Mouse (Mus musculus) hindbrain, postnatal 0 days (tissue): Measurements from ENCODE around the gene Haus5. TPM values are rescaled to one million over a fixed set of nuclear protein-coding genes. Genes with fewer than 3 reads are reported as not detected.

ENCODE experiments used
- ATAC-seq: fragments of 200-750 bp; cut with Nextera tagmentation; 2 replicates; pipeline ENCODE4 v1.8.0; 2017; ENCODE audit warnings: mild to moderate bottlenecking, moderate TSS enrichment, moderate library complexity
- DNase-seq: peaks from one replicate; pipeline ENCODE4 v3.0.0-alpha.2; 2015; ENCODE audit warnings: low spot score
- H3K27ac ChIP-seq: fragments of 300-500 bp; sonication (generic); 2 replicates; pipeline ENCODE4 v1.5.1; 2014; ENCODE audit warnings: mild to moderate bottlenecking
- H3K27me3 ChIP-seq: fragments of 300-500 bp; sonication (generic); 2 replicates; pipeline ENCODE4 v1.6.1; 2014; ENCODE audit warnings: low read length, mixed read lengths; ENCODE audit not compliant: insufficient read depth
- H3K36me3 ChIP-seq: fragments of 300-500 bp; sonication (generic); 2 replicates; pipeline ENCODE4 v1.6.1; 2014; ENCODE audit warnings: low read length, mixed read lengths; ENCODE audit not compliant: insufficient read depth
- H3K4me1 ChIP-seq: fragments of 300-500 bp; sonication (generic); 2 replicates; pipeline ENCODE4 v1.6.1; 2014; ENCODE audit warnings: antibody characterized with exemption, low read length, mixed read lengths; ENCODE audit not compliant: insufficient read depth
- H3K4me2 ChIP-seq: fragments of 300-500 bp; sonication (generic); 2 replicates; pipeline ENCODE4 v1.6.1; 2014; ENCODE audit warnings: low read depth, mild to moderate bottlenecking, low read length, moderate library complexity, mixed read lengths
- H3K4me3 ChIP-seq: fragments of 300-500 bp; sonication (generic); 2 replicates; pipeline ENCODE4 v1.5.1; 2014; ENCODE audit warnings: low read length
- H3K9ac ChIP-seq: fragments of 300-500 bp; sonication (generic); replicated peaks from 2 replicates; pipeline ENCODE4 v1.6.1; 2014; ENCODE audit warnings: mild to moderate bottlenecking, low read length, moderate library complexity, mixed read lengths
- H3K9me3 ChIP-seq: fragments of 300-500 bp; sonication (generic); 2 replicates; pipeline ENCODE4 v1.6.1; 2016; ENCODE audit warnings: low read length, mixed read lengths
- CTCF ChIP-seq: IDR thresholded peaks from 2 replicates; pipeline ENCODE4 v1.5.1; 2016; ENCODE audit warnings: antibody characterized with exemption, control low read depth, low read depth
- WGBS: fragments of 180-500 bp; shearing (Covaris S2); extraction: QIAGEN DNeasy Blood & Tissue Kit; methylation state at CpG from one replicate; pipeline ENCODE4 v1.1.7; 2014; 5-methylcytosine and 5-hydroxymethylcytosine counted together
- polyA plus RNA-seq: library from polyadenylated mRNA; unstranded; fragments of >200 nt; fragmentation: Nextera tagmentation; extraction: Ambion mirVana; gene quantifications from 2 replicates; pipeline ENCODE4 v1.2.1, GENCODE M21; 2015
- total RNA-seq: library from RNA; depleted of rRNA; stranded (reverse); fragments of >200 nt; gene quantifications from 2 replicates; pipeline ENCODE4 v1.2.3, GENCODE M21; 2014

The Haus5 gene
- total and polyA plus RNA-seq, 2 experiments from 2014 or later, result 19.9 to 22.2 TPM

- H3K4me3 ChIP-seq, result peak within 1 kb of the TSS; percentile 98
- H3K9ac ChIP-seq, result peak within 1 kb of the TSS; percentile 95
- DNase-seq (peak; percentile 99), ATAC-seq (peak; percentile 100)
- peaks cover 37% of the 10 kb centered on the region for H3K36me3 ChIP-seq
- TF ChIP-seq CTCF, result no peak
- no peaks in the 10 kb centered on the region for H3K27me3 ChIP-seq
- 1% methylated on average over 59 of the region's 59 CpGs for WGBS
- no peaks in the 10 kb centered on the region for H3K4me1 ChIP-seq
- H3K4me2 ChIP-seq, result peak within 1 kb of the TSS; percentile 92
- H3K9me3 ChIP-seq, result no peaks in the 10 kb centered on the region
- H3K27ac ChIP-seq, result peak within 1 kb of the TSS; percentile 86
These were observed 14.9 kb downstream of the Haus5 start, which contains the start of gene Rbm42 for GRCm38 (mm10) chr7:30649591-30650540. TSS of gene Rbm42 (minus strand) at chr7:30650317.

GRCm38 (mm10) chr7:30639083-30639482 lies 25.7 kb downstream of the Haus5 start:
- TF ChIP-seq CTCF, result no peak
- ATAC-seq, result no peak
- Histone ChIP-seq H3K9me3 (no peaks in the 10 kb centered on the region), H3K4me3 (no peak overlapping the region), H3K36me3 (peaks cover 30% of the 10 kb centered on the region), H3K4me1 (no peaks in the 10 kb centered on the region), H3K27ac (no peak overlapping the region), H3K27me3 (peaks cover 25% of the 10 kb centered on the region), H3K9ac (no peak overlapping the region), H3K4me2 (no peak overlapping the region)
- 38% methylated on average over 4 of the region's 4 CpGs for WGBS
- DNase-seq, result no peak

GRCm38 (mm10) chr7:30636395-30636794 lies 28.4 kb downstream of the Haus5 start:
- WGBS, result 34% methylated on average over 11 of the region's 11 CpGs

GRCm38 (mm10) chr7:30635752-30636151 lies 29.0 kb downstream of the Haus5 start, which contains the start of gene Etv2:
TSS of gene Etv2 (minus strand) at chr7:30635852.
- 8% methylated on average over 5 of the region's 5 CpGs for WGBS
- H3K36me3 ChIP-seq, result peaks cover under 1% of the 10 kb centered on the region; the same call in 1 of the 2 replicates

More at GRCm38 (mm10) chr7:30636395-30636794, 28.4 kb downstream of the Haus5 start:
- DNase-seq, result no peak
- Histone ChIP-seq H3K9me3 (no peaks in the 10 kb centered on the region), H3K27ac (no peak overlapping the region), H3K4me3 (no peak overlapping the region), H3K27me3 (peaks cover 47% of the 10 kb centered on the region), H3K4me1 (no peaks in the 10 kb centered on the region), H3K4me2 (no peak overlapping the region), H3K36me3 (peaks cover 7% of the 10 kb centered on the region), H3K9ac (no peak overlapping the region)
- no peak for ATAC-seq
- no peak for TF ChIP-seq CTCF

GRCm38 (mm10) chr7:30634621-30635020 lies 30.2 kb downstream of the Haus5 start:
- H3K9ac ChIP-seq, result no peak overlapping the region
- H3K9me3 ChIP-seq, result no peaks in the 10 kb centered on the region
- peak overlapping the region; percentile 11; the same call in 1 of the 2 replicates for H3K4me3 ChIP-seq
- under 1% methylated on average over 20 of the region's 20 CpGs for WGBS
- H3K27me3 ChIP-seq, result peaks cover 50% of the 10 kb centered on the region
- peak; percentile 69 for DNase-seq
- no peaks in the 10 kb centered on the region for H3K36me3 ChIP-seq
- H3K27ac ChIP-seq, result no peak overlapping the region
- ATAC-seq, result peak; percentile 80
- peak overlapping the region; percentile 23; the same call in 1 of the 2 replicates for H3K4me2 ChIP-seq
- no peaks in the 10 kb centered on the region for H3K4me1 ChIP-seq
- peak; percentile 75 for TF ChIP-seq CTCF

More at GRCm38 (mm10) chr7:30635752-30636151, 29.0 kb downstream of the Haus5 start, which contains the start of gene Etv2:
- no peak within 1 kb of the TSS for H3K27ac ChIP-seq
- no peaks in the 10 kb centered on the region for H3K9me3 ChIP-seq
- H3K4me1 ChIP-seq, result no peaks in the 10 kb centered on the region
- DNase-seq (no peak), ATAC-seq (no peak)
- no peak for TF ChIP-seq CTCF
- H3K4me3 ChIP-seq, result peak within 1 kb of the TSS; percentile 11; the same call in 1 of the 2 replicates
- peak within 1 kb of the TSS; percentile 23; the same call in 1 of the 2 replicates for H3K4me2 ChIP-seq
- H3K27me3 ChIP-seq, result peaks cover 47% of the 10 kb centered on the region
- H3K9ac ChIP-seq, result no peak within 1 kb of the TSS

GRCm38 (mm10) chr7:30633762-30634412 lies 30.9 kb downstream of the Haus5 start:
- WGBS, result 7% methylated on average over 27 of the region's 27 CpGs

More at GRCm38 (mm10) chr7:30633762-30634412, 30.9 kb downstream of the Haus5 start:
- H3K27ac ChIP-seq, result no peak overlapping the region
- no peak for ATAC-seq
- peaks cover 50% of the 10 kb centered on the region for H3K27me3 ChIP-seq
- no peaks in the 10 kb centered on the region for H3K4me1 ChIP-seq
- no peak overlapping the region for H3K9ac ChIP-seq
- DNase-seq, result no peak
- no peak overlapping the region for H3K4me2 ChIP-seq
- no peak overlapping the region for H3K4me3 ChIP-seq
- no peaks in the 10 kb centered on the region for H3K9me3 ChIP-seq
- H3K36me3 ChIP-seq, result no peaks in the 10 kb centered on the region
- TF ChIP-seq CTCF, result no peak
